Mouse (Mus musculus) small intestine, adult 2 months (tissue): Measurements from ENCODE around the gene Lrrc3c. TPM values are rescaled to one million over a fixed set of nuclear protein-coding genes. Genes with fewer than 3 reads are reported as not detected.

Experiments
- H3K27ac ChIP-seq: fragments of 200-500 bp; 2 replicates; pipeline ENCODE4 v1.5.1; 2012; ENCODE audit warnings: low read depth, low read length, control low read depth, inconsistent platforms; ENCODE audit not compliant: insufficient read depth
- H3K27me3 ChIP-seq: fragments of 200-500 bp; 2 replicates; pipeline ENCODE4 v1.6.1; 2012; ENCODE audit warnings: mild to moderate bottlenecking, moderate library complexity, low read length, inconsistent platforms; ENCODE audit not compliant: control insufficient read depth, insufficient read depth
- H3K36me3 ChIP-seq: fragments of 200-500 bp; 2 replicates; pipeline ENCODE4 v1.6.1; 2012; ENCODE audit warnings: mild to moderate bottlenecking, low read length, control low read depth, inconsistent platforms; ENCODE audit not compliant: control insufficient read depth, insufficient read depth
- H3K4me1 ChIP-seq: fragments of 200-500 bp; 2 replicates; pipeline ENCODE4 v1.6.1; 2012; ENCODE audit warnings: low read length, inconsistent platforms, mixed read lengths; ENCODE audit not compliant: control insufficient read depth, insufficient read depth, insufficient read length
- H3K4me3 ChIP-seq: fragments of 200-500 bp; 2 replicates; pipeline ENCODE4 v1.5.1; 2012; ENCODE audit warnings: low read depth, mild to moderate bottlenecking, control low read depth, inconsistent platforms, low read length, moderate library complexity
- CTCF ChIP-seq: fragments of 200-500 bp; IDR thresholded peaks from 2 replicates; pipeline ENCODE4 v1.5.1; 2012; ENCODE audit warnings: low read depth, mild to moderate bottlenecking, control low read depth, inconsistent platforms, low read length, moderate library complexity, mixed read lengths; ENCODE audit not compliant: insufficient replicate concordance, insufficient read length; ENCODE audit errors: extremely low read depth
- POLR2A ChIP-seq: fragments of 200-500 bp; IDR thresholded peaks from 2 replicates; pipeline ENCODE4 v1.6.1; 2012; ENCODE audit warnings: low read depth, mild to moderate bottlenecking, control low read depth, inconsistent platforms, low read length, moderate library complexity
- WGBS: fragments of 180-500 bp; shearing (Covaris S2); methylation state at CpG from one replicate; pipeline ENCODE4 v1.1.7; 2018; 5-methylcytosine and 5-hydroxymethylcytosine counted together
- polyA plus RNA-seq: library from polyadenylated mRNA; depleted of rRNA; stranded (reverse); fragments of >200 nt; gene quantifications from 2 replicates; pipeline ENCODE4 v1.2.3, GENCODE M21; 2012

The Lrrc3c gene
- polyA plus RNA-seq, 1 experiment: not detected

- WGBS: under 1% methylated on average over 48 of the region's 49 CpGs
- Histone ChIP-seq H3K4me1 (peaks cover 23% of the 10 kb centered on the region; the same call in 1 of the 2 replicates), H3K27me3 (no peaks in the 10 kb centered on the region), H3K27ac (peak within 1 kb of the TSS; percentile 90), H3K36me3 (peaks cover 17% of the 10 kb centered on the region), H3K4me3 (peak within 1 kb of the TSS; percentile 89)
- TF ChIP-seq POLR2A (peak; percentile 90), CTCF (no peak)
Measured at GRCm38 (mm10) chr11:98586892-98587563, 11.1 kb upstream of the Lrrc3c start, which contains the start of gene Ormdl3. TSS of gene Ormdl3 (minus strand) at chr11:98587368.

- Histone ChIP-seq H3K27me3 (no peaks in the 10 kb centered on the region), H3K36me3 (peaks cover 8% of the 10 kb centered on the region), H3K27ac (peak overlapping the region; percentile 90), H3K4me3 (peak overlapping the region; percentile 89), H3K4me1 (peaks cover 20% of the 10 kb centered on the region; the same call in 1 of the 2 replicates)
- WGBS: 7% methylated on average over 20 of the region's 20 CpGs
- TF ChIP-seq POLR2A (no peak), CTCF (no peak)
Measured at GRCm38 (mm10) chr11:98587684-98588546, 10.2 kb upstream of the Lrrc3c start.

GRCm38 (mm10) chr11:98588833-98589281, 9.2 kb upstream of the Lrrc3c start:
- 30% methylated on average over 6 of the region's 6 CpGs for WGBS
- Histone ChIP-seq H3K4me3 (no peak overlapping the region), H3K4me1 (peaks cover 15% of the 10 kb centered on the region; the same call in 1 of the 2 replicates), H3K27ac (peak overlapping the region; percentile 90), H3K36me3 (no peaks in the 10 kb centered on the region), H3K27me3 (no peaks in the 10 kb centered on the region)
- TF ChIP-seq POLR2A: no peak
- TF ChIP-seq CTCF: no peak

- peak overlapping the region; percentile 90 for H3K27ac ChIP-seq
Measured at GRCm38 (mm10) chr11:98589306-98589705, 8.8 kb upstream of the Lrrc3c start.

GRCm38 (mm10) chr11:98590548-98591445, 7.3 kb upstream of the Lrrc3c start:
- H3K27ac ChIP-seq: no peak overlapping the region
- no peak for TF ChIP-seq CTCF
- no peak for TF ChIP-seq POLR2A
- no peaks in the 10 kb centered on the region for H3K36me3 ChIP-seq
- no peak overlapping the region for H3K4me3 ChIP-seq
- WGBS: 56% methylated on average over 19 of the region's 19 CpGs
- H3K27me3 ChIP-seq: no peaks in the 10 kb centered on the region
- peaks cover 13% of the 10 kb centered on the region; the same call in 1 of the 2 replicates for H3K4me1 ChIP-seq

More at GRCm38 (mm10) chr11:98589306-98589705, 8.8 kb upstream of the Lrrc3c start:
- Histone ChIP-seq H3K4me3 (no peak overlapping the region), H3K27me3 (no peaks in the 10 kb centered on the region), H3K36me3 (no peaks in the 10 kb centered on the region), H3K4me1 (peaks cover 13% of the 10 kb centered on the region; the same call in 1 of the 2 replicates)
- 33% methylated on average over 8 of the region's 8 CpGs for WGBS
- TF ChIP-seq CTCF (no peak), POLR2A (no peak)

GRCm38 (mm10) chr11:98595021-98595420, 3.1 kb upstream of the Lrrc3c start:
- Histone ChIP-seq H3K4me1 (no peaks in the 10 kb centered on the region), H3K27ac (no peak overlapping the region), H3K27me3 (peaks cover 6% of the 10 kb centered on the region; the same call in 1 of the 2 replicates), H3K4me3 (no peak overlapping the region), H3K36me3 (no peaks in the 10 kb centered on the region)
- TF ChIP-seq CTCF (no peak), POLR2A (no peak)
- 64% methylated on average over 6 of the region's 6 CpGs for WGBS
